Mouse (Mus musculus) kidney, embryonic 15.5 days (tissue): ENCODE results near the gene Chmp6. TPM values are rescaled to one million over a fixed set of nuclear protein-coding genes. Genes with fewer than 3 reads are reported as not detected.

Experiments used
- ATAC-seq: fragments of 200-750 bp; cut with Nextera tagmentation; replicated peaks from 2 replicates; pipeline ENCODE4 v1.8.0; 2017; ENCODE audit warnings: moderate TSS enrichment; ENCODE audit not compliant: low FRiP score
- H3K27ac ChIP-seq: fragments of 300-500 bp; sonication (generic); 2 replicates; pipeline ENCODE4 v1.5.1; 2015; ENCODE audit warnings: mild to moderate bottlenecking, inconsistent platforms
- H3K27me3 ChIP-seq: fragments of 300-500 bp; sonication (generic); 2 replicates; pipeline ENCODE4 v1.6.1; 2015; ENCODE audit warnings: inconsistent platforms
- H3K36me3 ChIP-seq: fragments of 300-500 bp; sonication (generic); 2 replicates; pipeline ENCODE4 v1.6.1; 2015; ENCODE audit warnings: inconsistent platforms
- H3K4me1 ChIP-seq: fragments of 300-500 bp; sonication (generic); 2 replicates; pipeline ENCODE4 v1.6.1; 2015; ENCODE audit warnings: inconsistent platforms
- H3K4me2 ChIP-seq: fragments of 300-500 bp; sonication (generic); 2 replicates; pipeline ENCODE4 v1.6.1; 2015; ENCODE audit warnings: moderate library complexity, mild to moderate bottlenecking, inconsistent platforms
- H3K4me3 ChIP-seq: fragments of 300-500 bp; sonication (generic); replicated peaks from 2 replicates; pipeline ENCODE4 v1.5.1; 2015; ENCODE audit warnings: mild to moderate bottlenecking, inconsistent platforms
- H3K9ac ChIP-seq: fragments of 300-500 bp; sonication (generic); 2 replicates; pipeline ENCODE4 v1.6.1; 2015; ENCODE audit warnings: mild to moderate bottlenecking, inconsistent platforms
- H3K9me3 ChIP-seq: fragments of 300-500 bp; sonication (generic); replicated peaks from 2 replicates; pipeline ENCODE4 v1.6.1; 2016; ENCODE audit warnings: inconsistent platforms
- WGBS: fragments of 180-500 bp; shearing (Covaris S2); methylation state at CpG from one replicate; pipeline ENCODE4 v1.1.7; 2015; ENCODE audit warnings: mixed read lengths; 5-methylcytosine and 5-hydroxymethylcytosine counted together
- polyA plus RNA-seq: library from polyadenylated mRNA; unstranded; fragments of >200 nt; fragmentation: Nextera tagmentation; extraction: Ambion mirVana; gene quantifications from 2 replicates; pipeline ENCODE4 v1.2.1, GENCODE M21; 2015

Gene Chmp6
- polyA plus RNA-seq, 1 experiment from 2014 or later: 101 TPM

DNA sequence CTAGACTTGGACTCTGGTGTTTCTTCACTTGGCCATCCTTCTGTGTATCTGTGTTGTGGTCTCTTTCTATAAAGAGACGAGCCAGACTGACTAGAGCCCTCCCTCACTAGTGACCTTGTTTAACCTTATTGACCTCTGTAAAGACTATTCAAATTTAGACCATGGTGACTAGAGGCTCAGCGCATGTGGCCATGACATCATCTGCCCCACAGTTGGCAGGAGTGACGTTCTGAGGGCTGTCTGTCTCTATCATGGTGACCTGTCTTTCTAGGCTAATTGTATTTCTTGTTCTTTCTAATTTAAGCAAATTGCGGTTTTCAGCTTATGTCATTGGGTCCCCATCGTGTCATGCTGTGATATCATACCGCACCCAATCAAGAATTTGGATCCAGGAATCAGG, 38.1 kb downstream of the Chmp6 start:
- Histone ChIP-seq H3K9me3 (no peaks in the 10 kb centered on the region), H3K4me1 (peaks cover 63% of the 10 kb centered on the region), H3K27me3 (no peaks in the 10 kb centered on the region), H3K4me3 (no peak overlapping the region), H3K9ac (no peak overlapping the region), H3K4me2 (no peak overlapping the region), H3K27ac (no peak overlapping the region), H3K36me3 (no peaks in the 10 kb centered on the region)
- no peak for ATAC-seq
- WGBS: 93% methylated on average over 6 of the region's 6 CpGs

DNA sequence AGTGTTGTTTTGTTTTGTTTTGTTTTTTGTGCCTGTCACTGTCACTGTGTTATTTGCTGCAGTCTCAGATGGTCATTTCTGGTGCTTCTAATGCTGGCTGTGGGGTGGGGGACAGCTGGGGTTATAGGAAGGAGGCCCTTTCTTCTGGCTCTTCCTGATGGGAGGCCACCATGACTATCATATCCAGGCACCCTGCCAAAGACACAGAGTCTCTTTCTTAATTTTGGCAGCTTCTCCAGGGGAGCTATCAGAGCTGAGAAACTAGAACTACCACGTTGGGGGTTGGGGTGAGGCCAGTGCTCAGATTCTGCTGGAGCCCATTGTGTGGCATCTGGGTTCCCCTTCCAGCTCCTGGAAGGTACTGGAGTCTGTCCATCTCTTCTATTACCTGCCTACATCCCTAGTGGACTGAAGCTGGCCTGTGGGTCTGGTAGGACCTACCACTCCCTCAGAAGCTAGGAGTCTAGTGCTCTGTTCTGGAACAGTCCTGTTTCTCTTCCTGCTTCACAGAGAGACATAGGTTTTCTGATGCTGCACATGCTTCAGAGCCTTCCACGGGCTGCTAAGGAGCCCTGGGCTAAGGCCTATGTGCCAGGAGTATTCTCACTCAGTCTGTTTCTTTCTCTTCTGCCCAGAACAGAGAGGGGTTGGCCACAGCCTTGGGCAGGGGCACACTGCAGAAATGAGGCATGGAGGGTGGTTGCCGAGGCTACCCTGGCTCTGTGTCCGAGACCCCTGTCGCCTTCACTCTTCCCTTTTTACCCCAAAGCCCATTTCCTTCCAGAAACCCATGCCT, 39.4 kb downstream of the Chmp6 start:
- no peak for ATAC-seq
- H3K36me3 ChIP-seq: 0 out of 2 replicates have a peak, but pooled peaks cover 2% of the 10 kb centered on the region
- H3K4me2 ChIP-seq: no peak overlapping the region
- peaks cover 65% of the 10 kb centered on the region for H3K4me1 ChIP-seq
- no peaks in the 10 kb centered on the region for H3K9me3 ChIP-seq
- peak overlapping the region; percentile 64 for H3K27ac ChIP-seq
- H3K4me3 ChIP-seq: no peak overlapping the region
- no peaks in the 10 kb centered on the region for H3K27me3 ChIP-seq
- H3K9ac ChIP-seq: no peak overlapping the region
- 70% methylated on average over 5 of the region's 5 CpGs for WGBS

DNA sequence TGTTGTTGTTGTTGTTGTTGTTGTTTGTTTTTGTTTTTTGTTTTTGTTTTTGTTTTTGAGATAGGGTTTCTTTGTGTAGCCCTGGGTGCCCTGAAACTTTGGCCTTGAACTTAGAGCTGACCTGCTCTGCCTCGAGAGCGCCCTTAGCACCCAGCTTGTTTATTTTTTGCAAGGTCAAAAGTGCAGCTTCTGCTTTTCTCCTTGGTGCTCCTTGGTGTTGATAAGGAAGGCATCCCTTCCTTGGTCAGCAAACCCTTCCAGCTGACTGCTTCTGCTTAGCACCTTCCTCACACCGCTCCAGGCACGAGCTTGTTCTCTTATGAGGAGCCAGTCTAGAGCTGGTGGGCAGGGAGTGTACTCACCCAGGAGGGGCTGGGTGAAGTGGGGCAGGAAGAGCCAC, 41.0 kb downstream of the Chmp6 start:
- H3K27ac ChIP-seq: peak overlapping the region; percentile 61; the same call in 1 of the 2 replicates
- no peaks in the 10 kb centered on the region for H3K9me3 ChIP-seq
- 51% methylated on average over 4 of the region's 4 CpGs for whole genome bisulfite sequencing
- no peak overlapping the region for H3K4me3 ChIP-seq
- H3K9ac ChIP-seq: no peak overlapping the region
- no peak for ATAC-seq
- no peaks in the 10 kb centered on the region for H3K27me3 ChIP-seq
- H3K4me2 ChIP-seq: no peak overlapping the region
- H3K36me3 ChIP-seq: 0 out of 2 replicates have a peak, but pooled peaks cover 3% of the 10 kb centered on the region
- peaks cover 62% of the 10 kb centered on the region for H3K4me1 ChIP-seq

DNA sequence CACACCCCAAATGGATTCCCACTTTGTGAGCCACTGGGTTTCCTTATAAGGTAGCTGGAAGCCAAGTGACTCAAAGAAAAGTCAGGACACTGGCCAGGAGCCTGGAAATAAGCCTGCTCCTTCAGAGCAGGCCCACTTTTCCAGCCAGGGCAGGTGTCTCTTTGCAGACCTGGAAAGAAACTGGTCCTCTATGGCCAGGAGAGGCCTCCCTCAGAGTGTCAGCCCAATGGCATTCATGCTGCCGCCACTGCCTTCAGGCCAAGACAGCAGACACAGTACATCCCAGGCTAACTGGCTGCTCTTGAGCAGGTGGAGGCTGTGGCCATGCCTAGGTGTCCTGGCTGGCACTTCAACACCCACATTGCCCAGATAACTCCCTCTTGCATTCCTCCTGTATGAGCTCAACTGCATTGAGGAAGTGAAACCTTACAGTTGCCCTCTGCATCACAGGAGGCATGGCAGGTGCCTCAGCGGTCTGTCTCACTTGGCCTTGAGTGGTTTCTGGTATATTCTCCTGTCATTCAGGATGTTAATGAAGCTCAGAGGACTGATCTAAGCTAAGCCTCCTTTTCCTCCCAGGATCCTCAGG, 41.6 kb downstream of the Chmp6 start:
- Histone ChIP-seq H3K9me3 (no peaks in the 10 kb centered on the region), H3K9ac (no peak overlapping the region), H3K36me3 (0 out of 2 replicates have a peak, but pooled peaks cover 3% of the 10 kb centered on the region), H3K4me2 (no peak overlapping the region), H3K27me3 (no peaks in the 10 kb centered on the region), H3K27ac (peak overlapping the region; percentile 61), H3K4me3 (no peak overlapping the region), H3K4me1 (peaks cover 62% of the 10 kb centered on the region)
- no peak for ATAC-seq
- 66% methylated on average over 2 of the region's 2 CpGs for WGBS

DNA sequence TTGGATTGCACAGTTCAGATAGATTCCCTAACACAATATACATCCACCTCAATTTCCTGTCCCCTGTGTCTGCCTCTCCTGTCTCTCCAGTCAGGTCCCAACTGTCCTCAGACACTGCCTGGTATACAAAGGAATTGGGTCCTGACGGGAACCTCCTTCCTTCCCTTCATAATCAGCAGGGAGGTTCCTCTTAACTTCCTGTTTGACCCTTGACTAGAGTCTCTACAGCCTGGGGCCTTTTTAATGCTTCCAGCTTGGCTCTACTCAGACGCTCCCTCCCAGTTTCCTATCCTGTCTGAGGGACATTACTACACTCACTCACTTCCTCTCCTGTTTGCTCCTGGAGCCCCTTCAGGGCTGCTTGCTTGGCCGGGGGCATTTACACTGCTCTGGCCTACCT, 42.2 kb downstream of the Chmp6 start:
- no peak for ATAC-seq
- no peak overlapping the region for H3K4me3 ChIP-seq
- WGBS: 47% methylated on average over 3 of the region's 3 CpGs
- H3K27me3 ChIP-seq: no peaks in the 10 kb centered on the region
- peaks cover 62% of the 10 kb centered on the region for H3K4me1 ChIP-seq
- H3K36me3 ChIP-seq: peaks cover 8% of the 10 kb centered on the region; the same call in 1 of the 2 replicates
- H3K4me2 ChIP-seq: no peak overlapping the region
- no peak overlapping the region for H3K9ac ChIP-seq
- peak overlapping the region; percentile 61 for H3K27ac ChIP-seq
- H3K9me3 ChIP-seq: no peaks in the 10 kb centered on the region

DNA sequence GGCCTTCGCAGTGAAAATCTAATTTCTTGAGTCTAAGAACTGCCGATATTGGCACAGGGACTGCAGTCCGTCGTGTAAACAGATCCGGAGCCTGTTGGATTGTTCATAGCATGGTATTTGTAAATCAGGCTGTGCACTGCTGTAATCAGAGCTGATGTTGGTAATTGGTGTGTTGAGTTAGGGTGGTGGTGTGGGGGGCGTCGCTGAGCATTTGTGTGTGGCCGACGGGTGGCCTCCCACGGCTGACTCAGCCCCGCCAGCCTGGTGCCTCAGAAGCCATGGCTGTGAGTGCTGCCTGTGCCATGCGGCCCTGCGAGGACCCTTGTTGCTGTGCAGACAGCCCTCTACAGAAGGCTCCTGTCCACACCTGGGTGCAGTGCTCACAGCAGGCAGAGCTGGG, 43.3 kb downstream of the Chmp6 start:
- Histone ChIP-seq H3K4me1 (peaks cover 55% of the 10 kb centered on the region), H3K27ac (no peak overlapping the region), H3K36me3 (peaks cover 19% of the 10 kb centered on the region), H3K4me3 (no peak overlapping the region), H3K9me3 (no peaks in the 10 kb centered on the region), H3K4me2 (no peak overlapping the region), H3K27me3 (no peaks in the 10 kb centered on the region), H3K9ac (no peak overlapping the region)
- ATAC-seq: no peak
- 66% methylated on average over 13 of the region's 13 CpGs for WGBS

DNA sequence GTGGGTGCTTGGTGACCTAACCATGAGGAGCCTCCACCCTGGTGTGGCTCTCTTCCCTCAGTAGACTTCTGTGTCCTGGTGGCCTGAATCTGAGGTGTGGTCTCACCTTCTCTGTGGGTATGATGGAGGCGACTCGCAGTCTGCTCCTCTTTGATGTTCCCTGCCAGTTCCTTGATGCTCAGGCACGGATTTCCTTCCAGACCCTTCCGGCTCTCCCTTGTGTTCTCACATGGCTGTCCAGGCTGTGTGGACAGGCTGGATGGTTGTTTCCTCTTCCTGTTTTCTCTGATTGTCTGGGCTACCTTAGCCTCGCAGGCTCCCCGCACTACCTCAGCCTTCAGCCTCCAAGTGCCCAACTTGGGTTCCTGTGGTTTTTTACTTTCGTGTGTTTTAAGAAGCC, 45.6 kb downstream of the Chmp6 start:
- H3K4me1 ChIP-seq: peaks cover 34% of the 10 kb centered on the region
- no peak overlapping the region for H3K4me3 ChIP-seq
- no peak for ATAC-seq
- H3K9ac ChIP-seq: no peak overlapping the region
- H3K9me3 ChIP-seq: no peaks in the 10 kb centered on the region
- peaks cover 28% of the 10 kb centered on the region for H3K36me3 ChIP-seq
- no peak overlapping the region for H3K27ac ChIP-seq
- WGBS: 79% methylated on average over 7 of the region's 7 CpGs
- no peaks in the 10 kb centered on the region for H3K27me3 ChIP-seq
- H3K4me2 ChIP-seq: no peak overlapping the region

DNA sequence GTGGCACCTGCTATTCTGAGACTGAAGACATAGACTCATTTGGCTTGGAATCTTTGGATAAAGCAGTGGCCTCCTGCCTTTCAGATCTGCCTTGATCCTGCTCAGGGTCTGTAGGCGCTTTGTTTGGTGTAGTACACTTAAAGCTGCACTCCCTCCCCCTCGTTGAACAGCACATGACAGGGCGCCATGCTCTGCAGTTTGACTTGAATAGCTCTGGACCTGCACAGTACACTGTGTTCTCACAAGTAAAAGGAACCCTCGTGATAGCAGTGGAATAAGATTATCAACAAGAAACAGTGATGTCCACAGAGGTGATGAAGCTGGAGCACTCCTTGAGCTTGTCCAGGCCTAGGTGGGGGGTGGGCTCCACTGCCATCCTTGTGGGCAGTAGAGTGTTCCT, 46.5 kb downstream of the Chmp6 start:
- WGBS: 86% methylated on average over 4 of the region's 4 CpGs

DNA sequence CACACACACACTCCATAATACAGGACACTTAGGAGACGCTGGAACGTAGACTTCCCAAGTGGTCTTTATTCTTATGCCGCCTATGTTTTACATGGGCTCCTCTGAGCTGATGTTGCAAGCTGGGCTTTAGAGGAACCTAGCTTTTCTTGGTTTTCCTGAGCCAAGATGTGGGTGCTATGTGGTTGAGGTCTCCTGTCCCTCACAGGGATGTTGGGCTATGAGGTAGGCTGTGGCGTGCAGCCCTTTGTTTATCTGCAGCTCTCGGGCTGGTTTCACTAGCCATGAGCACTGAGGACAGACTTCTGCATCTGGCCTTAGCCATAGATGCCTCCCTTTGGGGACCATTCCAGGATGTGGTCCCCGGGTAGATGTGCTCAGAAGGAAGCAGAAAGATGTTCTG, 47.4 kb downstream of the Chmp6 start:
- Histone ChIP-seq H3K27ac (no peak overlapping the region), H3K9ac (no peak overlapping the region), H3K4me1 (peaks cover 17% of the 10 kb centered on the region), H3K27me3 (no peaks in the 10 kb centered on the region), H3K36me3 (peaks cover 28% of the 10 kb centered on the region), H3K4me3 (no peak overlapping the region), H3K4me2 (no peak overlapping the region), H3K9me3 (no peaks in the 10 kb centered on the region)
- ATAC-seq: no peak
- WGBS: 89% methylated on average over 6 of the region's 6 CpGs

More for the DNA sequence above, 46.5 kb downstream of the Chmp6 start:
- Histone ChIP-seq H3K4me2 (no peak overlapping the region), H3K9me3 (no peaks in the 10 kb centered on the region), H3K27me3 (no peaks in the 10 kb centered on the region), H3K4me3 (no peak overlapping the region), H3K36me3 (peaks cover 28% of the 10 kb centered on the region), H3K4me1 (peaks cover 27% of the 10 kb centered on the region), H3K9ac (no peak overlapping the region), H3K27ac (no peak overlapping the region)
- ATAC-seq: no peak

DNA sequence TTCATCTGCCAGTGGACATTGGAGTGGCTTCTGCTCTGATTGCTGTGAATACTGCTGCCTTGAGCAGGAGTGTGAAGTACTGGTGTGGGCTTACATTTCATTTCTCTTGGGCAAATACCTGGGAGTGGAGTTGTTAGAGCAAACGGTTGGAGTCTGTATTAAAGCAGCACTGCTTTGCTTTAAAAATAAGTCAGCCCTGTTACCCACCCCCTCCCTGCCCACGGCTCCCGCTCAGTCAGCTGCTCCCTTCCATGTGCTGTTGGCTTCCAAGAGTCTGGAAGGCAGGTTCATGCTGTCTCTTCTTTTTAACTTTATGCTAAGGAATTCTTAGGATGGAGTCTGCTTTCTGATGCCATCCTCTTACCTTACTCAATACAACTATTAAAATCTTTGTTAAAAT, 48.3 kb downstream of the Chmp6 start:
- no peak overlapping the region for H3K9ac ChIP-seq
- peaks cover 34% of the 10 kb centered on the region for H3K36me3 ChIP-seq
- 77% methylated on average over 3 of the region's 3 CpGs for WGBS
- peaks cover 9% of the 10 kb centered on the region for H3K4me1 ChIP-seq
- no peaks in the 10 kb centered on the region for H3K9me3 ChIP-seq
- ATAC-seq: no peak
- H3K4me3 ChIP-seq: no peak overlapping the region
- no peak overlapping the region for H3K4me2 ChIP-seq
- no peak overlapping the region for H3K27ac ChIP-seq
- H3K27me3 ChIP-seq: no peaks in the 10 kb centered on the region

DNA sequence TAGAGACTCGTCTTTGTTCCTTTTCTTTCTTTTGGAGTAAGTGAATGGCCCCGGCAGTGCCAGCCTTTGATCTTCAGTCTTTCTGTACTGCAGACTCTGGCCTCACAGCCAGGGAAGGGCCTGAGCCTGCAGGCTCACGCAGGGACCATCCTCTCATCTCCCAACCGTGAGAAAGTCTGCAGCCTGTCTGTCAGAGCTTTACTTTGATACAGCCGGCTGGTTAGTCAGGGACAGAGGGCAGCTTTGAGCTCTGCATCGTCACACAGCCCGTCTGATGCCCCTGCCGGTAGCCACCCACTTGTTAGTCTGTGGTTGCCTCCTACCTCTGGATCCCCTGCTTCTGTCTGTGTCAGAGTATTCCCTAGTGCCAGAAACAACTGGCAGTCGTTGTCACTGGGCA, 51.8 kb downstream of the Chmp6 start:
- no peak for ATAC-seq
- peaks cover 30% of the 10 kb centered on the region for H3K36me3 ChIP-seq
- no peaks in the 10 kb centered on the region for H3K9me3 ChIP-seq
- H3K9ac ChIP-seq: no peak overlapping the region
- H3K4me2 ChIP-seq: no peak overlapping the region
- H3K27me3 ChIP-seq: no peaks in the 10 kb centered on the region
- H3K4me3 ChIP-seq: no peak overlapping the region
- H3K27ac ChIP-seq: no peak overlapping the region
- 19% methylated on average over 9 of the region's 9 CpGs for WGBS
- H3K4me1 ChIP-seq: 0 out of 2 replicates have a peak, but pooled peaks cover under 1% of the 10 kb centered on the region

DNA sequence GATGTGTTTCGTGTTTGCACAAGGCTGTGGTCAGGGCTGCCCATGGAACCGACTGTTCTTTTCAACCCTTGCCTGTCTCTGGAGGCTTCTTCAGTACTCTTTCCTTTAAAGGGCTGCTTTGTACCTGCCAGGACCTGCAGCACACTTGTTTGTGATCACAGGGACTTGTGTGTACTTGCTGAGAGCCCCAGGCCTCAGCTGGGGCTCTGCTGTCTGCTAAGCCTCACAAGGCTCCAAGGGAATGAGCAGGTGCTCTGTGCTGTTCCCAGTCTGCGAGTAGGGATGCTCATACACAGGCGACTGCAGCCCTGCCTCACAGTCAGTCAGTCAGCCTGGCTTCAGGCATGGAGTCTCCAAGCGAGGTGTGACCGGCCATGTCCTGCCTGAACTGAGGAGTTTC, 53.1 kb downstream of the Chmp6 start:
- H3K27me3 ChIP-seq: no peaks in the 10 kb centered on the region
- peaks cover 18% of the 10 kb centered on the region for H3K36me3 ChIP-seq
- no peak overlapping the region for H3K4me3 ChIP-seq
- no peak overlapping the region for H3K27ac ChIP-seq
- 0 out of 2 replicates have a peak, but pooled peaks cover 4% of the 10 kb centered on the region for H3K4me1 ChIP-seq
- WGBS: 92% methylated on average over 6 of the region's 6 CpGs
- no peaks in the 10 kb centered on the region for H3K9me3 ChIP-seq
- H3K9ac ChIP-seq: no peak overlapping the region
- H3K4me2 ChIP-seq: no peak overlapping the region
- no peak for ATAC-seq
